Mouse (Mus musculus) lung, adult 18-20 months (tissue): ENCODE measurements around the gene Gak.
A peak's percentile ranks its signal among the peaks of the same experiment; 100 is the strongest.
"Not testable (repeated sequence)": the region's sequence is repeated elsewhere in the genome, so short reads cannot be mapped to it uniquely, and the experiment has no call there.

Experiments
- DNase-seq, 2 experiments: peaks; one replicate each; pipeline ENCODE4 v3.0.0; 2022; ENCODE audit warnings: mixed read lengths in 2 of 2

Gak gene

GRCm38 (mm10) chr5:108655891-108656650, 26.5 kb upstream of the Gak start:
- DNase-seq = no peak

GRCm38 (mm10) chr5:108655381-108655780, 25.8 kb upstream of the Gak start:
- no peak for DNase-seq

- DNase-seq = no peak
These were observed 25.0 kb upstream of the Gak start for GRCm38 (mm10) chr5:108654444-108654990.

GRCm38 (mm10) chr5:108653341-108653740, 23.8 kb upstream of the Gak start:
- no peak for DNase-seq

GRCm38 (mm10) chr5:108651823-108652222, 22.3 kb upstream of the Gak start:
- peak; percentile 61 to 77 for DNase-seq

- no peak for DNase-seq
These were observed 21.7 kb upstream of the Gak start for GRCm38 (mm10) chr5:108651136-108651720.

- no peak for DNase-seq
These were observed 20.8 kb upstream of the Gak start for GRCm38 (mm10) chr5:108650341-108650740.

GRCm38 (mm10) chr5:108648937-108649576, 19.5 kb upstream of the Gak start:
- no peak for DNase-seq

GRCm38 (mm10) chr5:108647820-108648465, 18.4 kb upstream of the Gak start:
- peak in 1 of 2 experiments; percentile 25 for DNase-seq

GRCm38 (mm10) chr5:108647311-108647710, 17.8 kb upstream of the Gak start:
- no peak for DNase-seq

GRCm38 (mm10) chr5:108646343-108646660, 16.7 kb upstream of the Gak start:
- DNase-seq = peak in 1 of 2 experiments; percentile 40

- DNase-seq = no peak
These were observed 16.2 kb upstream of the Gak start for GRCm38 (mm10) chr5:108645651-108646342.

GRCm38 (mm10) chr5:108643674-108644073, 14.1 kb upstream of the Gak start:
- no peak for DNase-seq

- no peak for DNase-seq
These were observed 6.6 kb upstream of the Gak start for GRCm38 (mm10) chr5:108636172-108636571.

- not testable (repeated sequence) for DNase-seq
These were observed 4.5 kb upstream of the Gak start for GRCm38 (mm10) chr5:108634088-108634487.

- DNase-seq = no peak
These were observed 4.1 kb upstream of the Gak start for GRCm38 (mm10) chr5:108633676-108634075.

GRCm38 (mm10) chr5:108628891-108629633, 493 bp downstream of the Gak start:
- no peak for DNase-seq

GRCm38 (mm10) chr5:108626050-108626660, 3.4 kb downstream of the Gak start:
- DNase-seq = no peak

GRCm38 (mm10) chr5:108621870-108622269, 7.7 kb downstream of the Gak start:
- DNase-seq = peak in 1 of 2 experiments; percentile 10

GRCm38 (mm10) chr5:108610426-108610825, 19.1 kb downstream of the Gak start:
- no peak for DNase-seq

GRCm38 (mm10) chr5:108602537-108602936, 27.0 kb downstream of the Gak start:
- DNase-seq = no peak
